Mouse (Mus musculus) regulatory T cell (primary cell): ENCODE results near the gene March4.

Source experiments
- in situ Hi-C: fragments of 300-600 bp; cut with MboI, MseI; formaldehyde crosslinking; loops from one replicate; pipeline ENCODE4 v1.15.1; 2025; ENCODE audit warnings: high pct_unique_total_duplicates

Gene March4

GRCm38 (mm10) chr1:72399720-72400401 lies 136.9 kb downstream of the March4 start:
- in situ Hi-C loops: loop anchor here (10.0 kb wide), 1 partner anchor 595 kb away; no protein-coding TSS in a partner anchor

DNA sequence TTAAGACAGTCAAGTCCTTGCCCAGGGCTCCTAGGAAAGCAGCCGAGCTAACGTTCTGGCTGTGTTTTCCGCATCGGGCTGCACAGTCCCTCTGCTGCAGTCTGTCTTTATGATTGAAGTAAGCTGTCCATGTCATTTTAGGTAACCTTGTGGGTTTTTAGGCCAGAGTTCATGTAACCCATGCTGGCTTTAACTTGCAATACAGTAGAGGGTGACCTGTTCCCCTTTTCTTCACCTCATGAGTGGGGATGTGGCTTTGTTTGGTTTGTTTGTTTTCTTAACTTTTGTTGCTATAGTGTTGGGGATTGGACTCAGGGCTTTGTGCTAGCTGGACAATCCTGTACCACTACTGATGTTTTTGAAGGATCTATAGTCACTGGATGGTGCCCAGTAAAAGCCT lies 146.3 kb downstream of the March4 start:
- in situ Hi-C loops: no loop called here

DNA sequence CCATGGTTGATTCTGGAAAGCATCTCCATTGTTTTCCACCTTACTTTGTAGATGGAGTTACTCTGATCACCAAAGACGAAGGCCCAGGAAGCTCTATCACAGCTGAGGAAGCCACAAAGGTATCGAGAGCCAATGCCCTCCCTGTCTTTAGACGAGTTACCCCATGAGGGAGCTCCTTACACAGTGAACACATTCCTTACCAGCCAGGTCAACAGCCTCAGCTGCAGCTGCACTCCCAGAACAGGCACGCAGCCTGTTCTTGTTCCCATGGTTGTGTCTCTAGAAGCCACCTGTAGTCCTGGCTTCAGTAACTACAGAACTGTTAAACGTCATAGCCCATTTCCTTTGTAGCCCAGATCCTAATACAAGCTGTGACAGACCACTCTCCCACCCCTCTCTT lies 153.1 kb downstream of the March4 start:
- in situ Hi-C loops: no loop called here

DNA sequence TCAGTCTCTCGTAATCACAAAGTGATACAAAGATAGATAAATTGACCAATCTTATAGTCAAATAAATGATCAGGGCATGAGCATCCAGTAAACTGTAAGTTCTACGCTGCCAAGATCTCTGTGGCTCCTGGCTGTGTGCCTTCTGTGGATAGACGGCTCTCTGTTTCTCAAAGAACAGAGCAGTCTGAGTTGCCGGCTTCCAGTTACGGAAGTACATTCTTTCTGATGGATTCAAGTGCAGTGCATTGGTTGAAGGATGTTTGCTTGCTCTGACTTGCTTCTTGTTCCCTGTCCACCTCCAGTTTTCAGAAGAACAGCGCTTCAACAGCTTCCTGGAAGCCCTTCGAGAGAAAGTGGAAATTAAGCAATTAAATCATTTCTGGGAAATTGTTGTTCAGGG lies 153.7 kb downstream of the March4 start:
- in situ Hi-C loops: no loop called here

- in situ Hi-C loops: no loop called here
These were observed 156.2 kb downstream of the March4 start for GRCm38 (mm10) chr1:72380544-72380943.

DNA sequence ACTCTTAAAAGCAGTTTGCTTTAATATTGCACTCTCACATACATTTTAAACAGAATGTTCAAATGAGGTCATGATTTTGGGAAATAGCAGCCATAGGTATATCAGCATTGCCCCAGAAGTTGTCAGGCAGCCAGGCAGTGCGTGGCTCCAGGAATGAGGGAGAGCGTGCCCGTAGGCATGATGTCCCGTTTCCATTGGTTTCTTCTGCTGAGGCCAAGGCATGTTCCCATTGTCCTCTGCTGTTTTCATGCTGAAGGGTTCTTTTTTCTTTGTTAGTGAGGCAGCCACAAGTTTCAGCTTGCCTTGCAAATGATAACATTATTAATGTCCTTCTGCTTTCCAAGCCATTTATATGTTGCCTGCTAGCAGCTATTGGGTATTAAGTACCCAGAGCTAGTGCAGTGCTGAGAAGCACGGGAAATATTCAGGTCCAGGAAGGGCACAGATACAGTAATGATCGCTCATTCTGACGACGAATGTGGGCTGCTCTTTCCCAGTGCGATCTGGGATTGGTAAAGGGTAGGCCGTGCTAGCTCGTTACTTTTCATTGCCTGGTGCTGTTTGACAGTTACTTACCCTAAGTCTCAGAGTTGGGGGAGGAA lies 156.9 kb downstream of the March4 start:
- in situ Hi-C loops: no loop called here

DNA sequence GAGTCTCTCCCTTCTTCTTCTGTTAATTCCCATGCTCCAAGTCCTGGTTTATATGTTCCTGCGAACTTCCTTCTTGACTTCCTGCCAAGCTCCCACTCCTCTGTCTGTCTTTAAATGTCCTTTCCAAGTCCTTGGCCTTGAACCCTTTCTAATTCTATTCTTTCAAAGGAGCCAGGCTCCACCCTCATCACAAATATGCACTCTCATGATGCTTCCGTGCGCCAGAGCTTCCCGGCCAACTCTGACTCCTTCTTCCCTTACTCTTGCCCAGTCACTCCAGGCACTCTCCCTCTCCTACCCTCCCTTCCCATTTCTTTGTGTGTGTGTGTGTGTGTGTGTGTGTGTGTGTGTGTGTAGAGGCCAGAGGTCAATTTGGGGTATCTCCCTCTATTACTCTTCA lies 158.6 kb downstream of the March4 start:
- in situ Hi-C loops: no loop called here
